Mouse (Mus musculus): ENCODE results near the gene Sptan1.
"Not testable (repeated sequence)": the region's sequence is repeated elsewhere in the genome, so short reads cannot be mapped to it uniquely, and the experiment has no call there.

Gene Sptan1

DNA sequence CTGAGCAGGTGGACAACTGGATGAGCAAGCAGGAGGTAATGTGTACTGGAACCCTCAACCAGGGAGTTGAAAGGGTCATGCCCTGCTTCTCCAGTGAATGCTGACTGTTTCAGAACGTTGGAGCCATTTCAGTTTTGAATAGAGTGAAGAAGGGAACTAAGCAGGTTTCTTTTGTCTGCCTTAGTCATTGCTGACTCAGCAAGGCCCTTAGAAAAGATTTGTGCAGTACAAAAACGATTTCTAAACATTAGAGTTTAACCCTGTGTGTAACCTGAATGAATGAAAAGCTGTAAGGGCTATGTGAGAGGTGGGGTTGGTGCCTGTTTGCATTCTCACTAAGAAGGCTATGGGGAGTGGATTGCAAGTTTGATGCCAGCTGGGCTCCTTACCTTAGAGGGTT, 26.6 kb downstream of the Sptan1 start:
- no peak for DNase-seq (ENCODE audit: extremely low read depth, low read depth, low spot score)

- no peak for DNase-seq (ENCODE audit: extremely low read depth, low read depth, low spot score)
Measured at GRCm38 (mm10) chr2:30009101-30009500, 43.7 kb downstream of the Sptan1 start.

DNA sequence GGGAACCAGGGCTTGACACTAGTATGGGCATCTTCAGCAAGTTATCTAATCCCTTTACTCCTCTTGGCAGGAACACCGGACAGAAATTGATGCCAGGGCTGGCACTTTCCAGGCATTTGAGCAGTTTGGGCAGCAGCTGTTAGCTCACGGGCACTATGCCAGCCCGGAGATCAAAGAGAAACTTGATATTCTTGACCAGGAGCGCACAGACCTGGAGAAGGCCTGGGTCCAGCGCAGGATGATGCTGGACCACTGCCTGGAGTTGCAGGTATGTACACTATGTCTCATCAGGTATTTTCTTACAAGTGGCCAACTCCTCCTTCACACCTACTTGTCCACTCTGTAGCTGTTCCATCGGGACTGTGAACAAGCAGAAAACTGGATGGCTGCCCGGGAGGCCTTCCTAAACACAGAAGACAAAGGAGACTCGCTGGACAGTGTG, 45.5 kb downstream of the Sptan1 start:
- peak; percentile 31 for DNase-seq (ENCODE audit: extremely low read depth, low read depth, low spot score)

DNA sequence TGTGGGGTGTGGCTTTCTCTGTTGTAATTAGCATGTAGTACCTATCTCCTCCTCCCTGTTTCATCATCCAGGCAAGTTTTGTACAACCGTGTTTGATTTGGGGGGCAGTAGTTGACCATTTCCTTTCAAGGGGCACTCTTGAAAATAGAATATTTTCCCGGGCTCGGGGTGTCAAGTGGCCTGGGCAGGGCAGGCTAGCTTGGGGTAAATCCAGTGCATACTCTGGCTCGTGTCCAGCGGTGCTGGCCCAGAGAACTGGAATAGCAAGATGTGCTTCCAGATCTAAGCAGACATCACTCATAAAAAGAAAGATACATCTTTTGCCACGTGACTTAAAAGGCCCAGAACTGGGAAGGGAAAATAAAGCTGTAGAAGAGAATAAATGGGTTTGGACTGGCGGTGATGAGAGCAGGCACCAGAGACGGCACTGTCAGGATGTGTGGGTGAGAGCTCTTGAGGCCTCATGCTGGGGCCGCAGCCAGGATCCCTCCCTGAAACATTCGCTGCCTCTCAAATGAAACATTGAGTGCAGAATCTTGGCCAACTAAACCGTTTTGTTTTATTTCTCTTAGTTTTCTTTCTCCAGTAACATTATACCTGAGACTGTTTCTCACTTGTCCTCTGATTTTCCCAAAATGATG, 49.1 kb downstream of the Sptan1 start:
- DNase-seq (ENCODE audit: extremely low read depth, low read depth, low spot score): no peak

- DNase-seq (ENCODE audit: extremely low read depth, low read depth, low spot score): no peak
Measured at GRCm38 (mm10) chr2:30025454-30025853, 60.1 kb downstream of the Sptan1 start.

DNA sequence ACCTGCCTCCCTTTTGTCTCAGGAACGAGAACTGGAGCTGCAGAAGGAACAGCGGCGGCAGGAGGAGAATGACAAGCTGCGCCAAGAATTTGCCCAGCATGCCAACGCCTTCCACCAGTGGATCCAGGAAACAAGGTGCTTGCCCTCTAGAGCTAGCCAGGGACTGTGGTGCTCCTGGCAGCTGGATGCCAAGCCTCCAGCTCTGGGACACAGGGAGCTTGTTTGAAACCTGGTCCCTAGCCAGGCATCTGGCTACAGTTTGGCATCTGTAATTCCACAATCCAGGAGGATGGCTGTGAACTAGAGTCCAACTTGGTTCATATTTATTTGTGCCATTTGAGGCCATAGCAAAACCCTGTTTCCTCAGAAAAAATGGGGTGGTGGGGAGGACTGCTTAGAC, 61.6 kb downstream of the Sptan1 start:
- DNase-seq (ENCODE audit: extremely low read depth, low read depth, low spot score): peak; percentile 66

- DNase-seq (ENCODE audit: extremely low read depth, low read depth, low spot score): no peak
Measured at GRCm38 (mm10) chr2:30032244-30032846, 67.0 kb downstream of the Sptan1 start.

DNA sequence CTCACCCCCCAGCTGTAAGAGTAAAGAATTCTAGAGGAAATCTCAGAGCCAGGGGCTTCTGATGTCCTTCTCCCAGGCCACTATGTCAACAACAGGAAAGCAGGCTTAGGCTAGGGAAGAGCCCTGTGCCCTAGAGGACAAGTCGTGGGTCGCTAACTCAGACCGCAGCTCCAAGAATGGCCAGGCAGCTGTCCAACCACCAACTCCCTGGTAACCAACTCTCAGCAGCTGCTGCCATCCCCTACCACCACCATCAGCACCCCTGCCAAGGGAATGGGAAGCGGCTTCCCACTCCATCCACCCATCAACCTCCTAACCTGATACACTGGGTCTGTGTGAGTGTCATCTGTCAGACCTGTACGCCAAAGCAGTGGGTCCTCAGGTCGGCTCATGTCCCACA, 67.6 kb downstream of the Sptan1 start:
- DNase-seq (ENCODE audit: extremely low read depth, low read depth, low spot score): no peak

DNA sequence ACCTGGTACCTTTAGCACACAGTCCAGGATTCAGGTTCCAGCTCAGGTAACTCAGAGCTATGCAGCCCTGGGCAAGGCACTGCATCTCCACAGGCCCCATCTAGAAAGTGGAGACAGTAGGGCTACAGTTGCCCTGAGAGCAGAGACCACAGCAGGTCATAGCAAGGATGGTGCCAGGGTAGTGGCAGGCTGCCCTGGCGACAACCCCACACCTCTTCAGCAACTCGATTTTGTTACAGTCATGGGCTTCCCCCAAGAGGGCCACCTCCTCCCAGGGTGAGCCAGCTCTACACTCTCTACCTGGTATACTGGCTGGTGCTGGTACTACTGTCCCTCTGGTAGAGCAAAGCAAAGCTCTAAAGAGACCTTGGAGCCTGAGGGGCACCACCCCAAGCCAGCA, 72.4 kb downstream of the Sptan1 start:
- DNase-seq (ENCODE audit: extremely low read depth, low read depth, low spot score): no peak

GRCm38 (mm10) chr2:30038370-30038769, 73.0 kb downstream of the Sptan1 start:
- no peak for DNase-seq (ENCODE audit: extremely low read depth, low read depth, low spot score)

GRCm38 (mm10) chr2:30039687-30040086, 74.3 kb downstream of the Sptan1 start:
- DNase-seq (ENCODE audit: extremely low read depth, low read depth, low spot score): no peak

- no peak for DNase-seq (ENCODE audit: extremely low read depth, low read depth, low spot score)
Measured at GRCm38 (mm10) chr2:30042445-30042844, 77.1 kb downstream of the Sptan1 start.

- no peak for DNase-seq (ENCODE audit: extremely low read depth, low read depth, low spot score)
Measured at GRCm38 (mm10) chr2:30044550-30044949, 79.2 kb downstream of the Sptan1 start.

DNA sequence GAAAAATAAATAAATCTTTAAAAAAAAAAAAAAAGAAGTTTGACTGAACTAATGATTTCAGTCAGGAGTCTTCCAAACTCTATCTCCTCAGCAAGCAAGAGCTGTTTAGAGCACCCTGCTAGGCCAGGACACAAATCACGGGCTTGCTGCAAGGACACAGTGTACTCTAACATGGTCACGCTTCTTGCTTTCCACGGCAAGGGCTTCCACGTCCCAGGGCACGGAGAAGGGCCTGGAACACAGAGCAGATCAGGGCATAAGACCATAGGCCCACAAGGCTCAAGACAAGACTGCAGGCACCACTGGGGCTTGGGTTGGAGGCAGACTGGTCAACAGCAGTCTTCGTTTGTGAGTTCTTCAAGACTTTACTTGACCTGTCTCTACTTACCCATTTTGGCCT, 81.8 kb downstream of the Sptan1 start:
- DNase-seq (ENCODE audit: extremely low read depth, low read depth, low spot score): no peak

DNA sequence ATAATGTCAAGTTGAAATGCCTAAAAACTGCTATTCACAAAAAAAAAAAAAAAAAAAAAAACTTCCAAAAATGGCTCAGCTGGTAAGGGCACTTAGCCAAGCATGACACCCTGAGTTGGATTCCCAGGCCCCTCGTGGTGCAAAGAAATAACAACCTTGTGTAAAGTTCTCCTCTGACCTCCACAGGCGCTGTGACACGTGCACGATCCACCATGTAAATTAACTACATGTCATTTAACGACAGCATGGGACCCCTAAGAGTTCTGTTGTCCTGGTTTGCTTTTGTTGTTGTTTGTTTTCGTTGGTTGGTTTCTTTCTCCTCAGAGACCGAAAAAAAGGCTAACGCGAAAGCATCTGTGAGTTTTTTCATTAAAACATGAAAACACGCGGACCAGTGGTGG, 82.7 kb downstream of the Sptan1 start:
- DNase-seq (ENCODE audit: extremely low read depth, low read depth, low spot score): no peak

DNA sequence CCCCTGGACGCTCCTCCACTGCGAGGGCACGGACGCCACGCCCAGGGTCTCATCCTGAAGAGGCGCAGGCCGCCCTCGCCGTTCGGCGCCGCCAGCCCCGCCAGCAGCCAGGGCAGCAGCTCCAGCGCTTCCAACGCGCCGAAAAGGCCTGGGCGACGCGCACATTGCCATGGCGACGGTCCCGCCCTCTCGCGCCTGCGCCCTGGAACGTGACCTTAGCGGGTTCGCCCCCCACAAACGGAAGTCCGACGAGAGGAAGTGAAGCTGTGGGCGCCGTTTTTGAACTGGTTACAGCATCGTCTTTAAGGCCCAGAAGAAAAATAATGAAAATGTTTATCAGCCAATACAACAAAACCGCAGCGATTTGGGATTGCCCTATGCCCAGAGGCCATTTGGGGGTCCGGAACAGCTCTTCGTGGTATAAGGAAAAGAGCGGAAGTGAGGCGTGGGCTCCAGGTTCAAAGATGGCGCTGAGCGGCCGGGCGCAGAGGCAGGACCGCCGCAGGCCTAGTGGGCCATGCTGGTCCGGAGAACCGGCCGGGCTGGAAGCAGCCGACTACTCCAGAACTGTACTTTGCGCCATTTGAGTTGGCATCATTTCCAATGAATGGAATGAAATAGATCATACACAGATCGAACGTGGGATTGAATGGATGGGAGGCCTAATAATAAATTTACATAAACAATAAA, 83.5 kb downstream of the Sptan1 start, which contains the start of gene Wdr34:
Gene Wdr34, minus strand, starts transcription at position 183 of the 690 bp plus-strand sequence.
- DNase-seq (ENCODE audit: extremely low read depth, low read depth, low spot score): no peak

DNA sequence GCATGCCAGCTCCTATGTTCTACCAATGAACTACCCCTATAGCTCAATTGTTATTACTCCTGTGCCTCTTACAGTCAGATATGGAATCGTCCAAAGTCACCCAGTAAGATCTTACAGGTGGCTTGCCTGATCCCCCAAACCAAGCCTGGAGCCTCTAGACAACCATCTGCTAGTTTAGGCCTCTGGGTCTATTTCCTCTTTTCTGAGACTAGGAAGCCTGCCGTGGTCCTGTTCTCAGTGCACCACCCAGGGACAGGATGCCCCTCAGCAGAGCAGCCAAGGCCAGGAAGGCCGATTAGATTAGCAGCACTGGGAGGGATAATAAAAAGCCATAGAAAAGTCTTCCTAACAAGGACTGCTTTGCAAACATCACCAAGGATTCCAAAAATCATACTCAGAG, 84.5 kb downstream of the Sptan1 start:
- no peak for DNase-seq (ENCODE audit: extremely low read depth, low read depth, low spot score)

- no peak for DNase-seq (ENCODE audit: extremely low read depth, low read depth, low spot score)
Measured at GRCm38 (mm10) chr2:30051992-30052761, 86.8 kb downstream of the Sptan1 start.

- not testable (repeated sequence) for DNase-seq (ENCODE audit: extremely low read depth, low read depth, low spot score)
Measured at GRCm38 (mm10) chr2:30055310-30055709, 90.0 kb downstream of the Sptan1 start.

GRCm38 (mm10) chr2:30056736-30057135, 91.4 kb downstream of the Sptan1 start:
- no peak for DNase-seq (ENCODE audit: extremely low read depth, low read depth, low spot score)

DNA sequence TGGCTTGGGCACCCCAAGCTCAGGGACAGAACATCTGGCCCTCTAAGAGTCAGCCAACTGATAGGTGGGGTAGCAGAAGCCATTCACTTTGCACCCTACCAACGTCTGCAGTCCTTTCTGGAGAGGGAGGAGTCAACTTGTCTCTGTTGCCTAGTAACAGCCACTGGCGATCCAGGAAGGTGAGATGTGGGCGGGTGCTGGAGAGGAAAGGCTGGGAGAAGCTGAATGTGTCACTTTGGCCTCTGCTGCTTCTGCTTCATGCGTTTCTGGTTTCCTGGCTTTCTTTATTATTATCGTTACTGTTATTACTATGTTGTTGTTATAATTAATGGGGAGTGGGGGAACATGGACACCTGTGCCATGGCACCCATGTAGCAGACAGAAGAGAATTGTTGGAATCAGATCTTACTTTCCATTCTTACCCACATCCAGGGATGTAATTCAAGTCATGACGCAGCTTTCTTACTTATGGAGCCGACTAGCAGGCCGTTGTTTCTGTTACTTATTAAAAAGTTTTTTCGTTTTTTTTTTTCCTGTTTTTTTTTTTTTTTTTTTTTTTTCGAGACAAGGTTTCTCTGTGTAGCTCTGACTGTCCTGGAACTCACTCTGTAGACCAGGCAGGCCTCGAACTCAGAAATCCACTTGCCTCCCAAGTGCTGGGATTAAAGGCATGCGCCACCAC, 92.0 kb downstream of the Sptan1 start, which contains the start of gene Set:
Gene Set, plus strand, starts transcription at position 156 of the 682 bp plus-strand sequence.
- DNase-seq (ENCODE audit: extremely low read depth, low read depth, low spot score): no peak

Data from fat pad, adult 2 months (tissue).